Mouse (Mus musculus): Measurements from ENCODE around the gene Bfsp2.

GRCm38 (mm10) chr9:103463833-103464232 lies 16.4 kb downstream of the Bfsp2 start:
- no peak for TF ChIP-seq CTCF (IDR thresholded peaks at IDR 0.05; ENCODE audit: low read depth, low read length)
- TF ChIP-seq POLR2A (IDR thresholded peaks at IDR 0.05; ENCODE audit: extremely low read depth, insufficient read depth, low read length), result no peak
